Mouse (Mus musculus): Measurements from ENCODE around the gene Gm28919. TPM values are rescaled to one million over a fixed set of nuclear protein-coding genes. Genes with fewer than 3 reads are reported as not detected.
"Not testable (repeated sequence)": the region's sequence is repeated elsewhere in the genome, so short reads cannot be mapped to it uniquely, and the experiment has no call there.

The Gm28919 gene
- not detected for polyA plus RNA-seq (2017; shearing (Covaris generic))

DNA sequence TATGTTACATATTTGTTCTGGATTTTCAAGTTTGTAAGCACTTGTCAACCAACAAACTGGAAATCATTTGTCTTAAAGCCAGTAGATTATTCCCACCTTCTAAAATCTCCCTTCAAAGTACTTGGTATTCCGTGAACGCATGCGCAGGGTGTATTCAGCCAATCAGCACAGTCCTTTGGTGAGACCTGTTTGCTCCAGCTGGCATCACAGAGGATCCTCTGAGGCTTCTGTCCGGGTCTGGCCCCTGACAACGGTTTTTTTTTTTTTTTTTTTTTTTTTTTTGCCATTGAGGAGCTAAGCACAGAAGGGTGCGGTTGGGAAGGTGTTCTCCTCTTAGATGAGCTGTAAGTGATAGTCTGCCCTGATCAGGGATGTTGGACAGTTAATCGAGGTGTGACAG, at the start of gene Gm28919:
Gene Gm28919 (plus strand): TSS at position 301 of the 400 bp plus-strand sequence.
- not testable (repeated sequence) for ATAC-seq

Other genes starting within 250 kb of the Gm28919 start
- not detected for gene Gm21719, start 99.3 kb downstream of the Gm28919 start, polyA plus RNA-seq (2017; shearing (Covaris generic))